Comparison of ENCODE assay signal across 9 mouse cellular contexts in genomic region chr11:40763395-40763794, GRCm38 (mm10). TPM values are rescaled to one million over a fixed set of nuclear protein-coding genes. Genes with fewer than 3 reads are reported as not detected.
A peak's percentile ranks its signal among the peaks of the same experiment; 100 is the strongest.
DNase-seq lines count a peak whose midpoint lies in the region; ATAC-seq lines count a peak whose summit lies in the region.
"Had no signal": no experiment of that assay in that cellular context is flagged by ENCODE, and none has a peak within 500 bp of the region (broad histone marks: within the 10 kb centered on the region; RNA-seq: fewer than 3 reads in every experiment).

No protein-coding gene starts in this region.

- intact Hi-C loops in left cerebral cortex, postnatal 36 days (cut with DNase I): no loop called here

- H3K4me2 ChIP-seq in hindbrain, embryonic 11.5 days (replicated peaks; ENCODE audit: low read depth, low read length): no peak overlapping the region
- no peak overlapping the region for H3K4me2 ChIP-seq in hindbrain, embryonic 16.5 days (ENCODE audit: low read length)
- H3K4me2 ChIP-seq: limb, embryonic 15.5 days had no signal

- 38% methylated on average over 2 of the region's 2 CpGs for WGBS in hindbrain, embryonic 11.5 days
- 38% methylated on average over 2 of the region's 2 CpGs for WGBS in hindbrain, embryonic 16.5 days

- H3K9me3 ChIP-seq in hindbrain, embryonic 11.5 days (ENCODE audit: control insufficient read depth, low read length): no peaks in the 10 kb centered on the region
- no peaks in the 10 kb centered on the region for H3K9me3 ChIP-seq in hindbrain, embryonic 16.5 days (ENCODE audit: control insufficient read depth, low read length)
- H3K9me3 ChIP-seq: limb, embryonic 15.5 days had no signal

- no peak overlapping the region for H3K27ac ChIP-seq in hindbrain, embryonic 11.5 days (ENCODE audit: low read depth, low read length)
- H3K27ac ChIP-seq in hindbrain, embryonic 16.5 days (ENCODE audit: low read depth, low read length): no peak overlapping the region
- H3K27ac ChIP-seq: limb, embryonic 15.5 days had no signal

- peak; percentile 25 for DNase-seq in hindbrain, embryonic 11.5 days (ENCODE audit: low spot score)
- DNase-seq in CD4-positive, CD25-positive, alpha-beta regulatory T cell, adult 2 months (ENCODE audit: low read depth, low spot score): peak; percentile 78
- DNase-seq in c-Kit-positive CD71-negative TER-119-negative erythroid progenitor cells, embryonic 14.5 days (ENCODE audit: low read depth): peak; percentile 14
- DNase-seq in lung, postnatal 25 days (ENCODE audit: low spot score): peak; percentile 14
- DNase-seq in ovary, postnatal 36 days (ENCODE audit: low spot score): no peak
- DNase-seq in cerebellum, adult 8-10 months: no peak
- no peak for DNase-seq in left cerebral cortex, postnatal 36 days (ENCODE audit: low spot score in 2 of 2)

- no peaks in the 10 kb centered on the region for H3K4me1 ChIP-seq in hindbrain, embryonic 11.5 days (replicated peaks; ENCODE audit: control insufficient read depth, insufficient read depth, low read length)
- H3K4me1 ChIP-seq in hindbrain, embryonic 16.5 days (ENCODE audit: control insufficient read depth, insufficient read depth, low read depth, low read length): no peaks in the 10 kb centered on the region
- H3K4me1 ChIP-seq: limb, embryonic 15.5 days had no signal

- no peaks in the 10 kb centered on the region for H3K27me3 ChIP-seq in hindbrain, embryonic 11.5 days (ENCODE audit: control insufficient read depth, insufficient read depth, low read length)
- H3K27me3 ChIP-seq in hindbrain, embryonic 16.5 days (replicated peaks; ENCODE audit: control insufficient read depth, insufficient read depth, low read length): no peaks in the 10 kb centered on the region
- H3K27me3 ChIP-seq: limb, embryonic 15.5 days had no signal

- H3K36me3 ChIP-seq in hindbrain, embryonic 11.5 days (ENCODE audit: control insufficient read depth, insufficient read depth, low read length): no peaks in the 10 kb centered on the region
- no peaks in the 10 kb centered on the region for H3K36me3 ChIP-seq in hindbrain, embryonic 16.5 days (ENCODE audit: control insufficient read depth, insufficient read depth, low read length)
- H3K36me3 ChIP-seq: limb, embryonic 15.5 days had no signal

- H3K9ac ChIP-seq in hindbrain, embryonic 11.5 days (ENCODE audit: low read depth, low read length): no peak overlapping the region
- H3K9ac ChIP-seq in hindbrain, embryonic 16.5 days (ENCODE audit: low read depth, low read length): no peak overlapping the region
- H3K9ac ChIP-seq: limb, embryonic 15.5 days had no signal

- no peak overlapping the region for H3K4me3 ChIP-seq in hindbrain, embryonic 11.5 days (ENCODE audit: low read depth, low read length)
- H3K4me3 ChIP-seq in hindbrain, embryonic 16.5 days (ENCODE audit: low read length): no peak overlapping the region
- H3K4me3 ChIP-seq: limb, embryonic 15.5 days had no signal

- ATAC-seq in hindbrain, embryonic 11.5 days (ENCODE audit: low FRiP score): no peak
- no peak for ATAC-seq in hindbrain, embryonic 16.5 days

RNA-seq across cellular contexts. Expression of gene Ccng1, which starts 8.3 kb away (rescaled TPM):
- 48.9 and 51.4 TPM in 2 replicates for polyA plus RNA-seq in hindbrain, embryonic 11.5 days (2014; fragmentation: Nextera tagmentation; extraction: Ambion mirVana)
- 44.4 TPM in 2 replicates for polyA plus RNA-seq in hindbrain, embryonic 16.5 days (2015; fragmentation: Nextera tagmentation; extraction: Ambion mirVana)
- total RNA-seq in left cerebral cortex, postnatal 36 days (2021): 10 to 100 TPM; 61.7 to 70.4 TPM

RNA-seq across cellular contexts. Expression of gene Nudcd2, which starts 29.9 kb away (rescaled TPM):
- 184 and 196 TPM in 2 replicates for polyA plus RNA-seq in hindbrain, embryonic 11.5 days (2014; fragmentation: Nextera tagmentation; extraction: Ambion mirVana)
- 57.7 and 61.1 TPM in 2 replicates for polyA plus RNA-seq in hindbrain, embryonic 16.5 days (2015; fragmentation: Nextera tagmentation; extraction: Ambion mirVana)
- total RNA-seq in left cerebral cortex, postnatal 36 days (2021): 10 to 100 TPM; 18.1 to 21.3 TPM

RNA-seq across cellular contexts. Expression of gene Hmmr, which starts 30.2 kb away (rescaled TPM):
- polyA plus RNA-seq in hindbrain, embryonic 11.5 days (2014; fragmentation: Nextera tagmentation; extraction: Ambion mirVana): 55.0 TPM in 2 replicates
- 7.0 and 8.1 TPM in 2 replicates for polyA plus RNA-seq in hindbrain, embryonic 16.5 days (2015; fragmentation: Nextera tagmentation; extraction: Ambion mirVana)
- total RNA-seq in left cerebral cortex, postnatal 36 days (2021): under 1 TPM; 0.74 to 0.82 TPM

Comparison
In these comparisons a context has a peak if more than half of its experiments do, and no peak if none do; other contexts are left out.
1. DNase-seq: peak in hindbrain, embryonic 11.5 days (single experiment), CD4-positive, CD25-positive, alpha-beta regulatory T cell, adult 2 months (single experiment), c-Kit-positive CD71-negative TER-119-negative erythroid progenitor cells, embryonic 14.5 days (single experiment) and lung, postnatal 25 days (single experiment); none in ovary, postnatal 36 days (single experiment), cerebellum, adult 8-10 months (single experiment) and left cerebral cortex, postnatal 36 days (0 of 2).